Mouse (Mus musculus): ENCODE data around the gene Bmpr1b. TPM values are rescaled to one million over a fixed set of nuclear protein-coding genes. Genes with fewer than 3 reads are reported as not detected.

Gene Bmpr1b
- total RNA-seq, 1 experiment = 0.85 TPM

GRCm38 (mm10) chr3:141794371-141794770 is 374.9 kb downstream of the Bmpr1b start:
- DNase-seq (ENCODE audit: low read depth, low spot score) = no peak
- TF ChIP-seq HCFC1 (IDR thresholded peaks at IDR 0.05; ENCODE audit: borderline replicate concordance, insufficient read depth, low read length) (no peak), ZC3H11A (IDR thresholded peaks at IDR 0.05; ENCODE audit: borderline replicate concordance, low read depth, low read length) (no peak), CHD2 (IDR thresholded peaks at IDR 0.05; ENCODE audit: low read depth, low read length) (no peak), MAFK (IDR thresholded peaks at IDR 0.05; ENCODE audit: insufficient read depth, low read depth, low read length) (no peak), ZNF384 (IDR thresholded peaks at IDR 0.05; ENCODE audit: low read depth, low read length) (no peak)
- Histone ChIP-seq H3K9me3 (ENCODE audit: control insufficient read depth, insufficient read depth, low read depth, low read length) (no peaks in the 10 kb centered on the region), H3K4me3 (ENCODE audit: insufficient read depth in 1 of 2, low read depth in 1 of 2, low read length in 2 of 2, poor library complexity in 1 of 2, severe bottlenecking in 1 of 2) (no peak overlapping the region), H3K27ac (ENCODE audit: insufficient read depth, low read depth, low read length, poor library complexity, severe bottlenecking) (no peak overlapping the region), H3K4me1 (ENCODE audit: control insufficient read depth in 2 of 2, insufficient read depth in 2 of 2, low read length in 2 of 2, poor library complexity in 1 of 2) (no peaks in the 10 kb centered on the region), H3K36me3 (ENCODE audit: control insufficient read depth, insufficient read depth, low read length, poor library complexity, severe bottlenecking) (no peaks in the 10 kb centered on the region), H3K9ac (ENCODE audit: insufficient read depth, low read depth, low read length, poor library complexity, severe bottlenecking) (no peak overlapping the region)
- in situ Hi-C loops (cut with MboI; ENCODE audit: low sequenced_read_pairs in 2 of 2, unreplicated experiment in 2 of 2) = no loop called here

DNA sequence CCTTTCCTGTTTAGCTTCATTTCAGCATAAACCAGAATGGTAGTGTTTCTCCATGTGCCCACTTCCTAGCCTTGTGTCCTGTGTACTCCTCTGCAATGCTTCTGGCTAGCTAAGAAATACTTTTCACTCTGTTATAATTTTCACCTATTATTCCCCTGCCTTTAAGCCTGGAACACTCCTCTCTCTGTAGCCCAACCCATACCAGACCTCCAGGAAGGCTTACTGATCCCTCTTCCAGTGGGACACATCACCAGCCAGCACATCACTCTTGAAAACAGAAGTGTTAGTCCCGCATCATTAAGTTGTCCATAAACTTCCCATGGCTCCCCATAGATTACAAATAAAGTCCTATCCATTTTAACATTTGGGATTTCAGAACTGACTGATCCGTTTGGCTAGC is 375.5 kb downstream of the Bmpr1b start:
- DNase-seq (ENCODE audit: low read depth, low spot score) = no peak
- Histone ChIP-seq H3K4me1 (ENCODE audit: control insufficient read depth in 2 of 2, insufficient read depth in 2 of 2, low read length in 2 of 2, poor library complexity in 1 of 2) (no peaks in the 10 kb centered on the region), H3K4me3 (ENCODE audit: insufficient read depth in 1 of 2, low read depth in 1 of 2, low read length in 2 of 2, poor library complexity in 1 of 2, severe bottlenecking in 1 of 2) (no peak overlapping the region), H3K27ac (ENCODE audit: insufficient read depth, low read depth, low read length, poor library complexity, severe bottlenecking) (no peak overlapping the region), H3K9ac (ENCODE audit: insufficient read depth, low read depth, low read length, poor library complexity, severe bottlenecking) (no peak overlapping the region), H3K9me3 (ENCODE audit: control insufficient read depth, insufficient read depth, low read depth, low read length) (no peaks in the 10 kb centered on the region), H3K36me3 (ENCODE audit: control insufficient read depth, insufficient read depth, low read length, poor library complexity, severe bottlenecking) (no peaks in the 10 kb centered on the region)
- in situ Hi-C loops (cut with MboI; ENCODE audit: low sequenced_read_pairs in 2 of 2, unreplicated experiment in 2 of 2) = no loop called here
- no peak for TF ChIP-seq MAFK (IDR thresholded peaks at IDR 0.05; ENCODE audit: insufficient read depth, low read depth, low read length)

DNA sequence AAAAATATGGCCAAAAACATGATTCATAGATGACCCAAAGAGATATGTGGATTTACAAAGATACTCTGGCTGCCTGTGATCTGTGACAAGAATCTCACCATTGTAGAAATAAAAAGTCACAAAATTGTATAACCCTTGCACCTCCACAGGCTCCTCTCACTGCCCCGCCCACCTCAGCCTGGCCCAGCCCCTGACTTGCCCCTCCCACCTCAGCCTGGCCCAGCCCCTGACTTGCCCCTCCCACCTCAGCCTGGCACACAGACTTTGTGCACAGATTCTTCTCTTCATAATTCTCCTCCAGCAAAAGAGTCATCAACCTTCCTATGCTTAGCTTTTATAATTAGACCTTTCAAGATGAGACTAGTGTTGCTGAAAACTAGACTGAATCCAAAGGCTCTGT is 377.1 kb downstream of the Bmpr1b start:
- H3K9me3 ChIP-seq (ENCODE audit: control insufficient read depth, insufficient read depth, low read depth, low read length) = no peaks in the 10 kb centered on the region
- in situ Hi-C loops (cut with MboI; ENCODE audit: low sequenced_read_pairs in 2 of 2, unreplicated experiment in 2 of 2) = no loop called here
- no peaks in the 10 kb centered on the region for H3K4me1 ChIP-seq (ENCODE audit: control insufficient read depth in 2 of 2, insufficient read depth in 2 of 2, low read length in 2 of 2, poor library complexity in 1 of 2)
- H3K4me3 ChIP-seq (ENCODE audit: insufficient read depth in 1 of 2, low read depth in 1 of 2, low read length in 2 of 2, poor library complexity in 1 of 2, severe bottlenecking in 1 of 2) = no peak overlapping the region
- H3K36me3 ChIP-seq (ENCODE audit: control insufficient read depth, insufficient read depth, low read length, poor library complexity, severe bottlenecking) = no peaks in the 10 kb centered on the region
- H3K27ac ChIP-seq (ENCODE audit: insufficient read depth, low read depth, low read length, poor library complexity, severe bottlenecking) = no peak overlapping the region
- H3K9ac ChIP-seq (ENCODE audit: insufficient read depth, low read depth, low read length, poor library complexity, severe bottlenecking) = no peak overlapping the region
- TF ChIP-seq ZC3H11A (IDR thresholded peaks at IDR 0.05; ENCODE audit: borderline replicate concordance, low read depth, low read length) (no peak), HCFC1 (IDR thresholded peaks at IDR 0.05; ENCODE audit: borderline replicate concordance, insufficient read depth, low read length) (no peak), ZNF384 (IDR thresholded peaks at IDR 0.05; ENCODE audit: low read depth, low read length) (no peak), MAFK (IDR thresholded peaks at IDR 0.05; ENCODE audit: insufficient read depth, low read depth, low read length) (no peak), CHD2 (IDR thresholded peaks at IDR 0.05; ENCODE audit: low read depth, low read length) (no peak)
- DNase-seq (ENCODE audit: low read depth, low spot score) = no peak

GRCm38 (mm10) chr3:141791026-141791780 is 378.0 kb downstream of the Bmpr1b start:
- DNase-seq (ENCODE audit: low read depth, low spot score) = no peak
- in situ Hi-C loops (cut with MboI; ENCODE audit: low sequenced_read_pairs in 2 of 2, unreplicated experiment in 2 of 2) = no loop called here
- H3K27ac ChIP-seq (ENCODE audit: insufficient read depth, low read depth, low read length, poor library complexity, severe bottlenecking) = no peak overlapping the region
- H3K4me3 ChIP-seq (ENCODE audit: insufficient read depth in 1 of 2, low read depth in 1 of 2, low read length in 2 of 2, poor library complexity in 1 of 2, severe bottlenecking in 1 of 2) = no peak overlapping the region
- H3K9ac ChIP-seq (ENCODE audit: insufficient read depth, low read depth, low read length, poor library complexity, severe bottlenecking) = no peak overlapping the region
- H3K9me3 ChIP-seq (ENCODE audit: control insufficient read depth, insufficient read depth, low read depth, low read length) = no peaks in the 10 kb centered on the region
- TF ChIP-seq ZNF384 (IDR thresholded peaks at IDR 0.05; ENCODE audit: low read depth, low read length) (no peak), HCFC1 (IDR thresholded peaks at IDR 0.05; ENCODE audit: borderline replicate concordance, insufficient read depth, low read length) (no peak), CHD2 (IDR thresholded peaks at IDR 0.05; ENCODE audit: low read depth, low read length) (no peak), MAFK (IDR thresholded peaks at IDR 0.05; ENCODE audit: insufficient read depth, low read depth, low read length) (no peak), ZC3H11A (IDR thresholded peaks at IDR 0.05; ENCODE audit: borderline replicate concordance, low read depth, low read length) (no peak)
- H3K4me1 ChIP-seq (ENCODE audit: control insufficient read depth in 2 of 2, insufficient read depth in 2 of 2, low read length in 2 of 2, poor library complexity in 1 of 2) = no peaks in the 10 kb centered on the region
- no peaks in the 10 kb centered on the region for H3K36me3 ChIP-seq (ENCODE audit: control insufficient read depth, insufficient read depth, low read length, poor library complexity, severe bottlenecking)

Other genes starting within 250 kb of the Bmpr1b start
- gene Pdlim5, start 226.3 kb upstream of the Bmpr1b start, total RNA-seq (2012; rRNA removed) = 24.7 and 38.8 TPM in 2 replicates